Mouse (Mus musculus) ES-E14 (cell line): ENCODE results near the gene Rfx4. TPM values are rescaled to one million over a fixed set of nuclear protein-coding genes. Genes with fewer than 3 reads are reported as not detected.
A peak's percentile ranks its signal among the peaks of the same experiment; 100 is the strongest.

ENCODE experiments used
- DNase-seq: peaks from one replicate; pipeline ENCODE4 v3.0.0-alpha.2; 2013; ENCODE audit warnings: low read depth, low spot score
- H3K27ac ChIP-seq: 2 replicates; pipeline ENCODE4 v1.5.1; 2012; ENCODE audit warnings: low read depth, mild to moderate bottlenecking, low read length, moderate library complexity, mixed read lengths; ENCODE audit not compliant: poor library complexity, insufficient read depth, severe bottlenecking
- H3K36me3 ChIP-seq: 2 replicates; pipeline ENCODE4 v1.6.1; 2012; ENCODE audit warnings: mild to moderate bottlenecking, low read length, moderate library complexity, mixed read lengths; ENCODE audit not compliant: control insufficient read depth, poor library complexity, insufficient read depth, severe bottlenecking
- H3K4me1 ChIP-seq, 2 experiments: fragments of 150-350 bp in 1 of 2; sonication (generic) in 1 of 2; 2 replicates each; pipeline ENCODE4 v1.6.1; 2012; ENCODE audit warnings: low read length in 2 of 2, mild to moderate bottlenecking in 1 of 2, mixed read lengths in 1 of 2; ENCODE audit not compliant: control insufficient read depth in 2 of 2, insufficient read depth in 2 of 2, poor library complexity in 1 of 2
- H3K4me3 ChIP-seq, 2 experiments: fragments of 150-350 bp in 1 of 2; sonication (generic) in 1 of 2; 2 replicates each; pipeline ENCODE4 v1.5.1; 2012; ENCODE audit warnings: low read length in 2 of 2, low read depth in 1 of 2, mild to moderate bottlenecking in 1 of 2, mixed read lengths in 1 of 2; ENCODE audit not compliant: insufficient read depth in 1 of 2, poor library complexity in 1 of 2, severe bottlenecking in 1 of 2
- H3K9ac ChIP-seq: 2 replicates; pipeline ENCODE4 v1.6.1; 2012; ENCODE audit warnings: low read depth, mild to moderate bottlenecking, low read length, mixed read lengths; ENCODE audit not compliant: poor library complexity, insufficient read depth, severe bottlenecking
- H3K9me3 ChIP-seq: fragments of 150-350 bp; sonication (generic); 2 replicates; pipeline ENCODE4 v1.6.1; 2012; ENCODE audit warnings: low read depth, mild to moderate bottlenecking, low read length; ENCODE audit not compliant: control insufficient read depth, insufficient read depth
- CHD2 ChIP-seq: IDR thresholded peaks from 2 replicates; pipeline ENCODE4 v1.6.1; 2014; ENCODE audit warnings: mild to moderate bottlenecking, low read depth, low read length, inconsistent platforms
- HCFC1 ChIP-seq: IDR thresholded peaks from 2 replicates; pipeline ENCODE4 v1.6.1; 2012; ENCODE audit warnings: low read length, inconsistent platforms, borderline replicate concordance; ENCODE audit not compliant: insufficient read depth
- MAFK ChIP-seq: IDR thresholded peaks from 2 replicates; pipeline ENCODE4 v1.6.1; 2014; ENCODE audit warnings: mild to moderate bottlenecking, low read depth, low read length, inconsistent platforms; ENCODE audit not compliant: insufficient read depth
- ZC3H11A ChIP-seq: IDR thresholded peaks from 2 replicates; pipeline ENCODE4 v1.6.1; 2012; ENCODE audit warnings: low read depth, mild to moderate bottlenecking, inconsistent platforms, low read length, borderline replicate concordance
- ZNF384 ChIP-seq: IDR thresholded peaks from 2 replicates; pipeline ENCODE4 v1.6.1; 2012; ENCODE audit warnings: low read depth, low read length, inconsistent platforms
- in situ Hi-C, 2 experiments: fragments of 600-800 bp; cut with MboI; formaldehyde crosslinking; loops; one replicate each; pipeline ENCODE4 v1.15.1; 2025; ENCODE audit warnings: low sequenced_read_pairs in 2 of 2, inconsistent platforms in 1 of 2; ENCODE audit not compliant: unreplicated experiment in 2 of 2
- total RNA-seq: library from RNA; depleted of rRNA; stranded (reverse); fragments of 300-350 nt; gene quantifications from 2 replicates; pipeline ENCODE4 v1.2.3, GENCODE M21; 2012

Rfx4 gene
- total RNA-seq, 1 experiment: 0.85 TPM

DNA sequence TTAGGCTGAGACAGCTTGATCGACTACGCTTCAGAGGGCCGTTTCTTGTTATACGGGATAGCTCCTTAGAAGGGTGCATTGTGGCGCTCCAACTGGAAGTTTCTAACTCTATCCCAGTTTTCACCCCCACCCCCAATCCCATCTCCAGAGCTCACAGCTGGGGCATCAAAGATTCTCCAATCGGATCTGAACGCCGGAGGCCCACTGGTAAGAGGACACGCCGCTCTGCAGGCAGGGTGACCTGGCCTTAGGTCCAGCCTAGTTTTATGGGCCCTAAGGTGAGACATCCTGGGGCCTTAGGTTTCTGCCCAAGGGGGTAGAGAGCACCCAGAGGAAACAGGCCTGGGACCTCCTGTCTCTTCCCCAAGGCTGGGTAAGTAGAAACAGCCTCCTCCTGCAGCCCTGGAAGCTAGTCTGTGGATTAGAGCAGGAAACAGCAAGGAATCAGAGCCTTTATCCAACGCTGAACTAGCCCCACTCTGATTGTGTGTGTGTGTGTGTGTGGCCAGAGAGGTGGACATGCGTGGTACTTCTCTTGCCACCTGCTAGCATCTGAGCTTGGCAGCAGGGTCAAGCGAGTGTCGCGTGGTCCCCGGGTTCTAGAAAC is 3.8 kb downstream of the Rfx4 start:
- TF ChIP-seq HCFC1 (no peak), CHD2 (no peak), MAFK (no peak), ZC3H11A (no peak), ZNF384 (no peak)
- H3K9me3 ChIP-seq: no peaks in the 10 kb centered on the region
- no peak overlapping the region for H3K27ac ChIP-seq
- H3K4me1 ChIP-seq: peaks cover 0 to 15% of the 10 kb centered on the region in 2 experiments; a peak in 2 of 4 replicates
- H3K36me3 ChIP-seq: no peaks in the 10 kb centered on the region
- H3K4me3 ChIP-seq: peak overlapping the region; percentile 35 to 38; a peak in 2 of 4 replicates
- in situ Hi-C loops: no loop called here
- DNase-seq: peak; percentile 28
- no peak overlapping the region for H3K9ac ChIP-seq

DNA sequence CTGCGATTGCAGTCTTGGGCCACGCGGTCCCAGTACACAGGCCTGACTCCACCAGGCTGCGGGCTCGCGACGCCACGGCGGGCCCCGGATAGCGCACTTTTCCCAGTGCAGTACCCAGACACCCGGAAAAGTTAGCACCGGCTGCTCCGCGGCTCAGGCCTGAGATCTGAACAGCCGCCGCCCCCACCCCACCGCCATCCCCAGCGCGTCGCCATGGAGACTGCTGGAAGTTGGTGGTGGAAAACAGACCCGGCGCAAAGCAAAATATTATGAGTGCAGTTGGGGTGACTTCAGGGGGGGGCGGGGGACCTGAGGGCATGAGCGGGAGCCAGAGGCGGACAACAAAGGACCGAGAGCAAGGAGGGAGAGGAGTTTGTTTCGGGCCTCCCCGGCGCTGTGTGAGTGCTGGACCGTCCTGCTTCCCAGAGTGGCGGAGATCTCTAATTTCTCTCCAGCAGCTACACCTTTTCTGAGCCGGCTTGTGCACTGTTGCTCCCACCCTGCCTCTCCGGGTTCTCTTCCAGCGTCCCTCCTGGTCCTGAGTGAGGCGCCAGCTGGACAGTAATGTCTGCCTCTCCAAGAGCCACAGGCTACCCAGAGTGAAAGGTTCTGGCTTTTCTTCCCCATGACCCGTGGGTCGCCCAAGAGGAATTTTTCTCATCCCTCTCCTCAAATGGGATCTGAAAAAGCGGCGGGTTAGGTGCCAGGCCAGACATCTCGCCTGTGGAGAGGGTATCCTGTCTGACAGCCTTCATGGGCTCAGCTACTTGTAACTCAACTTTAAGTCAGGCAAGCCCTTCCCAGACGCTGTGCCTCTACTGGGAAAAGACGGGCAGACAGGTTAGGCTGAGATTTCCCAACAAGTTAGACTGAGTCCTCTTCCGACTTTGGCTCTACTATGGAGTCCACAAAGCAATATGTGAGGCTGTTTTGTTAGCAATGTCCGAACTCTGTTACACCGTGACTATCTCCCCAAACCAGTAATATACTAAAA is 4.6 kb downstream of the Rfx4 start:
- in situ Hi-C loops: no loop called here

DNA sequence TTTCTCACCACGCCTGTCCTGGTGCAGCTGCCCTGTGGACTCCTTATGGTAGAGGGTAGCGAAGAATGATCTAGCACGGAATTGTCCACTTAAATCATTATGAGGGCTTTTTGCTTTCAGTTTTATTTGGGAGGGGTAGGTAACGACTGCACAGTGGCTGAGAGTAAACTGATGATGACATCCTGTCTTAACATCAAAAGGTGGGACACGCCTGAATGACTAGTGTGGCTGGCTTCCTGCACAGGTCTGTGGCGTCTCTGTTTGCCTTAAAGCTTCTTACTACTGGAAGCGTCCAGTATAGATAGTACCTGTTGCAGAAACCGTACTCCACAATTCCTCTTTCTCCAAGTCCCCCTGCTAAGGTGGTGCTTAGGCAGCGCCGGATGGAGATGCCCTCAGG is 12.9 kb downstream of the Rfx4 start:
- in situ Hi-C loops: no loop called here
- TF ChIP-seq ZC3H11A (no peak), MAFK (no peak), CHD2 (no peak)

More for the DNA sequence above, 4.6 kb downstream of the Rfx4 start:
- Histone ChIP-seq H3K9ac (no peak overlapping the region; the same call in 1 of the 2 replicates), H3K9me3 (no peaks in the 10 kb centered on the region), H3K27ac (no peak overlapping the region), H3K36me3 (no peaks in the 10 kb centered on the region), H3K4me3 (peak overlapping the region; percentile 35 to 38), H3K4me1 (peaks cover 0 to 14% of the 10 kb centered on the region in 2 experiments; a peak in 2 of 4 replicates)
- DNase-seq: peak; percentile 31
- TF ChIP-seq HCFC1 (no peak), ZNF384 (no peak), MAFK (no peak), ZC3H11A (no peak), CHD2 (no peak)

DNA sequence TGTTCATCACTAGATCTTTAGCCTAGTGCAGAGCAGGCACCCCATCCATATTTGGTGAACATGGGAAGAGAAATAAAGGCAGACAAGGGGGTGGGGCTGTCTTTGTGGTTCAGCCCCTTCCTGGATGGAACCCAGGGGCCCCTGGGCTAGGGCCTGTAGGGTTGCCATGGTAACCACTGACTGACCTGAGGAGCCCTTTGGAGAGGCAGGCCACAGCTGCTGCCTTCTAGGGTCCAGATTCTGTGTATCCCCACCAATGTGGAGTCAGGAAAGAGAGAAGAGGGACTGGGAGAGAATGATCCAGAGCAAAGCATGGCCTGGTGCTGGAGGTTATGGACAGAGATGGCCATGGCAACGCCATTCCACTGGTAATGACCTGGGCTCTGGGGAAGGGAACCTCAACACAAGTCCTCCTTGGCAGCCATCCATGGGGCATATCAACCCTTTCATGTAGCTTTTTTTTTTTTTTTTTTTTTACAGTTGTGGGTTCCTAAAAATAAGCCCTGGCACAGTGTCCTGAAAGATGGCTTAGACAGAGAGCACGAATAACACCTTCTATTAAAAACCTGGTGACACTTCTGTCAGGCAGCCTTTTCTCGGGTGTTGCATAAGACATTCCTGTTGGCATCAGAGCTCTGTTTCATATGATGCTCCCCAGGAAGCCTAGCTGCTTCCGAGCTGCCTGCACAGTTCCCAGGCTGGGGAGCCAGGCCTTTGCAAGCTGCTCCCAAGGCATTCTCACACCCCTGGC is 16.7 kb downstream of the Rfx4 start:
- no peaks in the 10 kb centered on the region for H3K9me3 ChIP-seq
- in situ Hi-C loops: no loop called here
- H3K27ac ChIP-seq: no peak overlapping the region
- H3K9ac ChIP-seq: no peak overlapping the region
- no peak overlapping the region for H3K4me3 ChIP-seq
- H3K36me3 ChIP-seq: no peaks in the 10 kb centered on the region
- TF ChIP-seq ZC3H11A (no peak), HCFC1 (no peak), CHD2 (no peak)
- no peak for DNase-seq
- H3K4me1 ChIP-seq: no peaks in the 10 kb centered on the region

More for the DNA sequence above, 12.9 kb downstream of the Rfx4 start:
- H3K27ac ChIP-seq: no peak overlapping the region
- no peaks in the 10 kb centered on the region for H3K4me1 ChIP-seq
- H3K36me3 ChIP-seq: no peaks in the 10 kb centered on the region
- H3K9ac ChIP-seq: no peak overlapping the region
- no peak for DNase-seq
- no peaks in the 10 kb centered on the region for H3K9me3 ChIP-seq
- H3K4me3 ChIP-seq: no peak overlapping the region
